Mouse (Mus musculus): ENCODE measurements around the gene Jund. TPM values are rescaled to one million over a fixed set of nuclear protein-coding genes. Genes with fewer than 3 reads are reported as not detected.

The Jund gene
- polyA plus RNA-seq, 1 experiment = 48.1 TPM

- Histone ChIP-seq H3K27ac (ENCODE audit: control insufficient read depth, insufficient read depth, low read depth, low read length, poor library complexity) (no peak overlapping the region), H3K4me1 (ENCODE audit: control insufficient read depth, insufficient read depth, low read length) (no peaks in the 10 kb centered on the region; the same call in 1 of the 2 replicates), H3K4me3 (replicated peaks; ENCODE audit: control insufficient read depth, low read depth, low read length) (no peak overlapping the region)
- 81% methylated on average over 2 of the region's 2 CpGs for WGBS
- TF ChIP-seq CTCF (IDR thresholded peaks at IDR 0.05; ENCODE audit: control insufficient read depth, insufficient read depth, low read length) (no peak), POLR2A (IDR thresholded peaks at IDR 0.05; ENCODE audit: borderline replicate concordance, control insufficient read depth, low read depth, low read length) (no peak)
These were observed 41.0 kb upstream of the Jund start for GRCm38 (mm10) chr8:70657739-70658138.

- no peak for TF ChIP-seq POLR2A (IDR thresholded peaks at IDR 0.05; ENCODE audit: borderline replicate concordance, control insufficient read depth, low read depth, low read length)
- TF ChIP-seq CTCF (IDR thresholded peaks at IDR 0.05; ENCODE audit: control insufficient read depth, insufficient read depth, low read length) = no peak
- Histone ChIP-seq H3K4me3 (replicated peaks; ENCODE audit: control insufficient read depth, low read depth, low read length) (peak overlapping the region; percentile 88), H3K4me1 (ENCODE audit: control insufficient read depth, insufficient read depth, low read length) (no peaks in the 10 kb centered on the region; the same call in 1 of the 2 replicates), H3K27ac (ENCODE audit: control insufficient read depth, insufficient read depth, low read depth, low read length, poor library complexity) (no peak overlapping the region; the same call in 1 of the 2 replicates)
- WGBS = 2% methylated on average over 31 of the region's 31 CpGs
These were observed 39.7 kb upstream of the Jund start for GRCm38 (mm10) chr8:70658897-70659603.

DNA sequence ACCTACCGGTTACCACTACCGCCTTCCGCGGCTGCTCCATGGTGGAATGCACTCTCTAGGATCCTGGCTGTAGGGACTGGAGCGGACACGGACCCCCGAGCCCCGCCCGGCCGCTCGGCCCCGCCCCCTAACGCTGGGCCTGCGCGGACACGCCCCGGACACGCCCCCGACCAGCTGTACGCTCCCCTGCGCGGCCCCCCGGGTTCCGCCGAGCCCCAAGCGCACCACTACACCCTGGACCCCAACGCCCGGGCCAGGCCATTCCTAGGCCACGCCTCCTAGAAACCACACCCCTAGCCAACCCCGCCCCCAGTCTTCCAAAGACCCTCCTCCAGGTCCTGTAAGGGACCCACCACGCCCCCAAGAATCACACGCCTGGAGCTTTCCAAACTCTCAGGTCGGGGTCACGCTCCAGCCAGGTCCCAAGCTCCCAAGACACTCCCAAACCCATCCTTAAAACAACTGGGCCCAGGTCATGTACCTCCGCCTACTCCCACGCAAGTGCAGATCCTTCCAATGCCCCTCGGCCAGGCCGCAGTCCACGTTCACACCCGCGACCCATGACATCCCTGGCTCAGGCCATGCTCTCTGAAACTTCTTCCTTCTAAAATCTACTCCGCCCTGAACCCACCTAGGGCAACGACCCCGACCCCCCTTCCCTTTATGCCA lies 39.0 kb upstream of the Jund start:
- Histone ChIP-seq H3K4me3 (replicated peaks; ENCODE audit: control insufficient read depth, low read depth, low read length) (peak overlapping the region; percentile 88), H3K27ac (ENCODE audit: control insufficient read depth, insufficient read depth, low read depth, low read length, poor library complexity) (peak overlapping the region; percentile 6; the same call in 1 of the 2 replicates), H3K4me1 (ENCODE audit: control insufficient read depth, insufficient read depth, low read length) (no peaks in the 10 kb centered on the region; the same call in 1 of the 2 replicates)
- WGBS = under 1% methylated on average over 44 of the region's 44 CpGs
- no peak for TF ChIP-seq CTCF (IDR thresholded peaks at IDR 0.05; ENCODE audit: control insufficient read depth, insufficient read depth, low read length)
- peak; percentile 26; the same call in 1 of the 2 replicates for TF ChIP-seq POLR2A (IDR thresholded peaks at IDR 0.05; ENCODE audit: borderline replicate concordance, control insufficient read depth, low read depth, low read length)

GRCm38 (mm10) chr8:70660273-70660725 lies 38.5 kb upstream of the Jund start, which contains the start of gene Pgpep1:
Pgpep1 (minus strand) TSS chr8:70660388.
- H3K4me3 ChIP-seq (replicated peaks; ENCODE audit: control insufficient read depth, low read depth, low read length) = peak within 1 kb of the TSS; percentile 88
- 5% methylated on average over 14 of the region's 14 CpGs for WGBS
- peak within 1 kb of the TSS; percentile 6; the same call in 1 of the 2 replicates for H3K27ac ChIP-seq (ENCODE audit: control insufficient read depth, insufficient read depth, low read depth, low read length, poor library complexity)
- TF ChIP-seq POLR2A (IDR thresholded peaks at IDR 0.05; ENCODE audit: borderline replicate concordance, control insufficient read depth, low read depth, low read length) (no peak), CTCF (IDR thresholded peaks at IDR 0.05; ENCODE audit: control insufficient read depth, insufficient read depth, low read length) (no peak)
- no peaks in the 10 kb centered on the region; the same call in 1 of the 2 replicates for H3K4me1 ChIP-seq (ENCODE audit: control insufficient read depth, insufficient read depth, low read length)

- no peak overlapping the region for H3K4me3 ChIP-seq (replicated peaks; ENCODE audit: control insufficient read depth, low read depth, low read length)
- H3K27ac ChIP-seq (ENCODE audit: control insufficient read depth, insufficient read depth, low read depth, low read length, poor library complexity) = no peak overlapping the region
- no peaks in the 10 kb centered on the region; the same call in 1 of the 2 replicates for H3K4me1 ChIP-seq (ENCODE audit: control insufficient read depth, insufficient read depth, low read length)
- 85% methylated on average over 4 of the region's 4 CpGs for WGBS
- TF ChIP-seq CTCF (IDR thresholded peaks at IDR 0.05; ENCODE audit: control insufficient read depth, insufficient read depth, low read length) = no peak
- no peak for TF ChIP-seq POLR2A (IDR thresholded peaks at IDR 0.05; ENCODE audit: borderline replicate concordance, control insufficient read depth, low read depth, low read length)
These were observed 35.1 kb upstream of the Jund start for GRCm38 (mm10) chr8:70663691-70664090.

GRCm38 (mm10) chr8:70664631-70665030 lies 34.1 kb upstream of the Jund start:
- H3K27ac ChIP-seq (ENCODE audit: control insufficient read depth, insufficient read depth, low read depth, low read length, poor library complexity) = no peak overlapping the region
- H3K4me1 ChIP-seq (ENCODE audit: control insufficient read depth, insufficient read depth, low read length) = no peaks in the 10 kb centered on the region; the same call in 1 of the 2 replicates
- TF ChIP-seq CTCF (IDR thresholded peaks at IDR 0.05; ENCODE audit: control insufficient read depth, insufficient read depth, low read length) (no peak), POLR2A (IDR thresholded peaks at IDR 0.05; ENCODE audit: borderline replicate concordance, control insufficient read depth, low read depth, low read length) (no peak)
- no peak overlapping the region for H3K4me3 ChIP-seq (replicated peaks; ENCODE audit: control insufficient read depth, low read depth, low read length)
- 65% methylated on average over 3 of the region's 3 CpGs for WGBS

GRCm38 (mm10) chr8:70665599-70665998 lies 33.1 kb upstream of the Jund start:
- H3K4me3 ChIP-seq (replicated peaks; ENCODE audit: control insufficient read depth, low read depth, low read length) = no peak overlapping the region
- TF ChIP-seq POLR2A (IDR thresholded peaks at IDR 0.05; ENCODE audit: borderline replicate concordance, control insufficient read depth, low read depth, low read length) = no peak
- no peak for TF ChIP-seq CTCF (IDR thresholded peaks at IDR 0.05; ENCODE audit: control insufficient read depth, insufficient read depth, low read length)
- 80% methylated on average over 2 of the region's 2 CpGs for WGBS
- H3K27ac ChIP-seq (ENCODE audit: control insufficient read depth, insufficient read depth, low read depth, low read length, poor library complexity) = no peak overlapping the region
- H3K4me1 ChIP-seq (ENCODE audit: control insufficient read depth, insufficient read depth, low read length) = no peaks in the 10 kb centered on the region; the same call in 1 of the 2 replicates

DNA sequence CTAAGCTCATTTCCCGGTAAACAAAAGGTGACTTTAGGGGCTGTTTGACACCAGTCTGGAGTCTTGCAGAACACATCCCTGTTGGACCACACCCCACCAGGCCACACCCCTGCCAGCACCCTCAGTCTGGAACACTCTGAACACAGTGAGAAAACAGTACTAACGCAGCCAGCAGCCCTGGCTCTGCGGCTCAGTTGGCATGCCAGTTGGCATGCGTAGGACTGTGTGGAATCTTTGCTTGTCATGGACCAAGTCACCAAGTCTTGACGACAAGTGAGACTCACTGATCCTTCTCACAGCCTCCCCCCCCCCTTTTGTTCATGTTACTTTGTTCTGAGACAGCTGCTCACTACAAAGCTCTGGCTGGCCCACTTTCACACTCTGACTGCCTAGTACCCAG lies 31.7 kb upstream of the Jund start:
- no peak overlapping the region for H3K4me3 ChIP-seq (replicated peaks; ENCODE audit: control insufficient read depth, low read depth, low read length)
- TF ChIP-seq POLR2A (IDR thresholded peaks at IDR 0.05; ENCODE audit: borderline replicate concordance, control insufficient read depth, low read depth, low read length) (no peak), CTCF (IDR thresholded peaks at IDR 0.05; ENCODE audit: control insufficient read depth, insufficient read depth, low read length) (no peak)
- 73% methylated on average over 5 of the region's 5 CpGs for WGBS
- H3K27ac ChIP-seq (ENCODE audit: control insufficient read depth, insufficient read depth, low read depth, low read length, poor library complexity) = no peak overlapping the region
- H3K4me1 ChIP-seq (ENCODE audit: control insufficient read depth, insufficient read depth, low read length) = no peaks in the 10 kb centered on the region; the same call in 1 of the 2 replicates

All from bone marrow, adult 2 months (tissue).